Mouse (Mus musculus) forebrain, postnatal 0 days (tissue): Measurements from ENCODE around the gene Lair1. TPM values are rescaled to one million over a fixed set of nuclear protein-coding genes. Genes with fewer than 3 reads are reported as not detected.

Source experiments
- ATAC-seq: fragments of 200-750 bp; cut with Nextera tagmentation; 2 replicates; pipeline ENCODE4 v1.8.0; 2017; ENCODE audit warnings: mild to moderate bottlenecking, moderate library complexity
- DNase-seq: peaks from one replicate; pipeline ENCODE4 v3.0.0-alpha.2; 2015
- H3K27ac ChIP-seq: fragments of 300-500 bp; sonication (generic); 2 replicates; pipeline ENCODE4 v1.5.1; 2014; ENCODE audit warnings: low read depth, mild to moderate bottlenecking, antibody characterized with exemption, low read length, moderate library complexity, mixed read lengths
- H3K27me3 ChIP-seq: fragments of 300-500 bp; sonication (generic); 2 replicates; pipeline ENCODE4 v1.6.1; 2014; ENCODE audit warnings: mild to moderate bottlenecking, low read length, mixed read lengths; ENCODE audit not compliant: insufficient read depth
- H3K36me3 ChIP-seq: fragments of 300-500 bp; sonication (generic); 2 replicates; pipeline ENCODE4 v1.6.1; 2014; ENCODE audit warnings: mild to moderate bottlenecking, moderate library complexity; ENCODE audit not compliant: insufficient read depth
- H3K4me1 ChIP-seq: fragments of 300-500 bp; sonication (generic); 2 replicates; pipeline ENCODE4 v1.6.1; 2014; ENCODE audit warnings: antibody characterized with exemption; ENCODE audit not compliant: insufficient read depth
- H3K4me2 ChIP-seq: fragments of 300-500 bp; sonication (generic); 2 replicates; pipeline ENCODE4 v1.6.1; 2014; ENCODE audit warnings: low read depth, mild to moderate bottlenecking, moderate library complexity
- H3K4me3 ChIP-seq: fragments of 300-500 bp; sonication (generic); 2 replicates; pipeline ENCODE4 v1.5.1; 2014; ENCODE audit warnings: low read depth, low read length, mixed read lengths
- H3K9ac ChIP-seq: fragments of 300-500 bp; sonication (generic); 2 replicates; pipeline ENCODE4 v1.6.1; 2014; ENCODE audit warnings: mild to moderate bottlenecking
- H3K9me3 ChIP-seq: fragments of 300-500 bp; sonication (generic); 2 replicates; pipeline ENCODE4 v1.6.1; 2016; ENCODE audit warnings: low read length
- CTCF ChIP-seq: sonication (generic); IDR thresholded peaks from 2 replicates; pipeline ENCODE4 v1.5.1; 2016; ENCODE audit warnings: antibody characterized with exemption, control low read depth, low read depth
- WGBS: fragments of 180-500 bp; shearing (Covaris S2); extraction: QIAGEN DNeasy Blood & Tissue Kit; methylation state at CpG from one replicate; pipeline ENCODE4 v1.1.7; 2014; 5-methylcytosine and 5-hydroxymethylcytosine counted together
- polyA plus RNA-seq: library from polyadenylated mRNA; unstranded; fragments of >200 nt; fragmentation: Nextera tagmentation; extraction: Ambion mirVana; gene quantifications from 2 replicates; pipeline ENCODE4 v1.2.1, GENCODE M21; 2015
- total RNA-seq: library from RNA; depleted of rRNA; stranded (reverse); fragments of >200 nt; gene quantifications from 2 replicates; pipeline ENCODE4 v1.2.3, GENCODE M21; 2014; rRNA removed

Gene Lair1
- total and polyA plus RNA-seq, 2 experiments from 2014 or later = 2.0 to 2.2 TPM

- no peaks in the 10 kb centered on the region for H3K4me1 ChIP-seq
- H3K4me3 ChIP-seq = no peak overlapping the region
- H3K9ac ChIP-seq = no peak overlapping the region
- H3K9me3 ChIP-seq = no peaks in the 10 kb centered on the region
- ATAC-seq (no peak), DNase-seq (no peak)
- H3K4me2 ChIP-seq = no peak overlapping the region
- WGBS = 93% methylated on average over 2 of the region's 2 CpGs
- H3K27ac ChIP-seq = no peak overlapping the region
- H3K27me3 ChIP-seq = no peaks in the 10 kb centered on the region
- H3K36me3 ChIP-seq = no peaks in the 10 kb centered on the region
- no peak for TF ChIP-seq CTCF
Measured at GRCm38 (mm10) chr7:3962017-3962416, 101.0 kb downstream of the Lair1 start.

- TF ChIP-seq CTCF = no peak
- DNase-seq (no peak), ATAC-seq (no peak)
- 81% methylated on average over 3 of the region's 3 CpGs for WGBS
- no peak overlapping the region for H3K9ac ChIP-seq
- H3K4me1 ChIP-seq = no peaks in the 10 kb centered on the region
- no peak overlapping the region for H3K4me3 ChIP-seq
- H3K9me3 ChIP-seq = no peaks in the 10 kb centered on the region
- H3K27ac ChIP-seq = no peak overlapping the region
- H3K4me2 ChIP-seq = no peak overlapping the region
- H3K36me3 ChIP-seq = no peaks in the 10 kb centered on the region
- no peaks in the 10 kb centered on the region for H3K27me3 ChIP-seq
Measured at GRCm38 (mm10) chr7:3957387-3957786, 105.6 kb downstream of the Lair1 start.

Other genes starting within 250 kb of the Lair1 start
- gene Gm15448, start 237.5 kb downstream of the Lair1 start, total RNA-seq = not detected in 2 replicates
- gene Gm15448, start 237.5 kb downstream of the Lair1 start, polyA plus RNA-seq = not detected in 2 replicates
- not detected in 2 replicates for gene Pira2, start 218.2 kb downstream of the Lair1 start, total RNA-seq
- gene Pira2, start 218.2 kb downstream of the Lair1 start, polyA plus RNA-seq = 0.09 TPM in 1 of 2 replicates, not detected in the other
- 0.15 and 0.24 TPM in 2 replicates for gene Gm14548, start 165.1 kb downstream of the Lair1 start, total RNA-seq
- gene Gm14548, start 165.1 kb downstream of the Lair1 start, polyA plus RNA-seq = 0.08 TPM in 1 of 2 replicates, not detected in the other
- 0.43 TPM in 1 of 2 replicates, not detected in the other for gene Lilra6, start 147.7 kb downstream of the Lair1 start, total RNA-seq
- not detected in 2 replicates for gene Lilra6, start 147.7 kb downstream of the Lair1 start, polyA plus RNA-seq
- gene Ttyh1, start 56.2 kb upstream of the Lair1 start, total RNA-seq = 180 and 204 TPM in 2 replicates
- gene Ttyh1, start 56.2 kb upstream of the Lair1 start, polyA plus RNA-seq = 90.0 and 160 TPM in 2 replicates
- 124 and 174 TPM in 2 replicates for gene Leng8, start 73.8 kb upstream of the Lair1 start, total RNA-seq
- 20.5 and 35.8 TPM in 2 replicates for gene Leng8, start 73.8 kb upstream of the Lair1 start, polyA plus RNA-seq
- 5.1 and 5.5 TPM in 2 replicates for gene Leng9, start 87.2 kb upstream of the Lair1 start, total RNA-seq
- gene Leng9, start 87.2 kb upstream of the Lair1 start, polyA plus RNA-seq = 4.4 and 4.8 TPM in 2 replicates
- gene Cdc42ep5, start 101.7 kb upstream of the Lair1 start, total RNA-seq = 3.5 and 4.0 TPM in 2 replicates
- 6.7 and 6.9 TPM in 2 replicates for gene Cdc42ep5, start 101.7 kb upstream of the Lair1 start, polyA plus RNA-seq
- 0.15 and 0.24 TPM in 2 replicates for gene Lilra5, start 174.6 kb upstream of the Lair1 start, total RNA-seq
- gene Lilra5, start 174.6 kb upstream of the Lair1 start, polyA plus RNA-seq = 0.15 TPM in 1 of 2 replicates, not detected in the other